Mouse (Mus musculus): ENCODE results near the gene Olfr420. TPM values are rescaled to one million over a fixed set of nuclear protein-coding genes. Genes with fewer than 3 reads are reported as not detected.

Gene Olfr420
- total RNA-seq, 1 experiment: not detected

DNA sequence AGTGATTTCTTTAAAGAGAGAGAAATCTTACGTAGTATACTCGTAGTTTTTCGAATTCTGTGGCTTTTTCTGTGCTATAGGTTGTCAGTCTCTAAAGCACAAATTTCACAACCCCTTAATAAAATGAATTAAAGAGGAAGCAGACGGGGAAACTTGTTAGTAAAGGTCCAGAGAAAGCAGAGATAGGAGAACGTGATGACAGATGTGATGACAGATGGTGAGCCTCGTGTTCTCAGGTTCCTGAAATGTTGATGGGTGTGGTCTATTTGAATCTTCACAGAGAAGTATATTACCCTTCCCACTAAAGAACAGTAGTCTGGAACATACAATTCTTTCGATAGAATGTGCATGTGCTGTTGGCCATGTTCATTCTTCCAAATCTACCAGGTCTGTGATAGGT is 49.3 kb downstream of the Olfr420 start:
- Histone ChIP-seq H3K36me3 (ENCODE audit: control insufficient read depth, insufficient read depth, low read length, poor library complexity, severe bottlenecking) (no peaks in the 10 kb centered on the region), H3K9me3 (ENCODE audit: control insufficient read depth, insufficient read depth, low read depth, low read length) (no peaks in the 10 kb centered on the region), H3K27ac (ENCODE audit: insufficient read depth, low read depth, low read length, poor library complexity, severe bottlenecking) (no peak overlapping the region), H3K4me3 (ENCODE audit: insufficient read depth in 1 of 2, low read depth in 1 of 2, low read length in 2 of 2, poor library complexity in 1 of 2, severe bottlenecking in 1 of 2) (no peak overlapping the region), H3K4me1 (ENCODE audit: control insufficient read depth in 2 of 2, insufficient read depth in 2 of 2, low read length in 2 of 2, poor library complexity in 1 of 2) (no peaks in the 10 kb centered on the region), H3K9ac (ENCODE audit: insufficient read depth, low read depth, low read length, poor library complexity, severe bottlenecking) (no peak overlapping the region)
- no peak for DNase-seq (ENCODE audit: low read depth, low spot score)
- TF ChIP-seq MAFK (IDR thresholded peaks at IDR 0.05; ENCODE audit: insufficient read depth, low read depth, low read length) (no peak), HCFC1 (IDR thresholded peaks at IDR 0.05; ENCODE audit: borderline replicate concordance, insufficient read depth, low read length) (no peak), ZC3H11A (IDR thresholded peaks at IDR 0.05; ENCODE audit: borderline replicate concordance, low read depth, low read length) (no peak), ZNF384 (IDR thresholded peaks at IDR 0.05; ENCODE audit: low read depth, low read length) (no peak), CHD2 (IDR thresholded peaks at IDR 0.05; ENCODE audit: low read depth, low read length) (no peak)
- in situ Hi-C loops (cut with MboI; ENCODE audit: low sequenced_read_pairs in 2 of 2, unreplicated experiment in 2 of 2): no loop called here

Other genes starting within 250 kb of the Olfr420 start
- 0.80 TPM in 1 of 2 replicates, not detected in the other for gene Ifi211, start 242.6 kb upstream of the Olfr420 start, total RNA-seq (2012; rRNA removed)
- gene Mndal, start 213.1 kb upstream of the Olfr420 start, total RNA-seq (2012; rRNA removed): 0.40 TPM in 1 of 2 replicates, not detected in the other
- gene Ifi203, start 213.0 kb upstream of the Olfr420 start, total RNA-seq (2012; rRNA removed): 0.27 TPM in 1 of 2 replicates, not detected in the other
- gene Ifi202b, start 172.9 kb upstream of the Olfr420 start, total RNA-seq (2012; rRNA removed): 0.11 and 2.2 TPM in 2 replicates
- not detected in 2 replicates for gene Ifi205, start 123.8 kb upstream of the Olfr420 start, total RNA-seq (2012; rRNA removed)
- not detected in 2 replicates for gene Olfr433, start 114.9 kb upstream of the Olfr420 start, total RNA-seq (2012; rRNA removed)
- not detected in 2 replicates for gene Olfr432, start 106.4 kb upstream of the Olfr420 start, total RNA-seq (2012; rRNA removed)
- gene Olfr430, start 89.0 kb upstream of the Olfr420 start, total RNA-seq (2012; rRNA removed): not detected in 2 replicates
- gene Olfr429, start 71.3 kb upstream of the Olfr420 start, total RNA-seq (2012; rRNA removed): not detected in 2 replicates
- not detected in 2 replicates for gene Olfr427, start 58.7 kb upstream of the Olfr420 start, total RNA-seq (2012; rRNA removed)
- gene Olfr231, start 34.5 kb upstream of the Olfr420 start, total RNA-seq (2012; rRNA removed): not detected in 2 replicates
- not detected in 2 replicates for gene Olfr424, start 24.1 kb upstream of the Olfr420 start, total RNA-seq (2012; rRNA removed)
- gene Spta1, start 17.1 kb downstream of the Olfr420 start, total RNA-seq (2012; rRNA removed): 3.8 and 5.1 TPM in 2 replicates
- gene Olfr419, start 96.4 kb downstream of the Olfr420 start, total RNA-seq (2012; rRNA removed): 0.18 TPM in 1 of 2 replicates, not detected in the other
- not detected in 2 replicates for gene Mptx1, start 174.9 kb downstream of the Olfr420 start, total RNA-seq (2012; rRNA removed)
- gene Olfr417, start 209.5 kb downstream of the Olfr420 start, total RNA-seq (2012; rRNA removed): not detected in 2 replicates
- not detected in 2 replicates for gene Olfr248, start 235.4 kb downstream of the Olfr420 start, total RNA-seq (2012; rRNA removed)

Measured in ES-E14 (cell line).